Mouse (Mus musculus): Measurements from ENCODE around the gene Map3k1. TPM values are rescaled to one million over a fixed set of nuclear protein-coding genes. Genes with fewer than 3 reads are reported as not detected.

The Map3k1 gene
- polyA plus RNA-seq, 1 experiment, result 5.7 TPM

DNA sequence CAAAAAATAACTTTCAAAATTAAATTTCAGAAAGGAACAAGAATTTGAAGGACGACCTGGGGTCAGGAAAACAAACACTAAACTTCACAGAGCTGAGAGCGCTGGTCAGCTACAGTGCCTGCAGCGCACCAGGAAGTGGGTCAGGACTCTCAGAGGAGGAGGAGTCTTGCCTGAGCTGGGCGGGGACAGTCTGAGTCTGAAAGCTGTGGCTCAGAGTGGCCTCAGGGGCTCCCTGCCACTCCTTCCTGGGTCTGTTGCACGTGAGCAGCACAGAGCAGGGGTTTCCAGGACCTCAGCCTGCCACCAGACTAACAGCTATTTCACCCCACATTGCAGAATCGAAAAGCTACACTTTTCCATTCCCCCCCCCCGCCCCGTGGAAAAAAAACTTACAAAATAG is 11.8 kb downstream of the Map3k1 start:
- Histone ChIP-seq H3K4me3 (replicated peaks) (peak overlapping the region; percentile 90), H3K36me3 (replicated peaks; ENCODE audit: low read length) (no peaks in the 10 kb centered on the region), H3K4me1 (peaks cover 45% of the 10 kb centered on the region), H3K9me3 (no peaks in the 10 kb centered on the region), H3K27me3 (replicated peaks) (peaks cover 17% of the 10 kb centered on the region)
- no peak for TF ChIP-seq GATA1 (IDR thresholded peaks at IDR 0.05; ENCODE audit: borderline replicate concordance, low read length)
- TF ChIP-seq FLI1 (IDR thresholded peaks at IDR 0.05; ENCODE audit: low read length), result no peak

DNA sequence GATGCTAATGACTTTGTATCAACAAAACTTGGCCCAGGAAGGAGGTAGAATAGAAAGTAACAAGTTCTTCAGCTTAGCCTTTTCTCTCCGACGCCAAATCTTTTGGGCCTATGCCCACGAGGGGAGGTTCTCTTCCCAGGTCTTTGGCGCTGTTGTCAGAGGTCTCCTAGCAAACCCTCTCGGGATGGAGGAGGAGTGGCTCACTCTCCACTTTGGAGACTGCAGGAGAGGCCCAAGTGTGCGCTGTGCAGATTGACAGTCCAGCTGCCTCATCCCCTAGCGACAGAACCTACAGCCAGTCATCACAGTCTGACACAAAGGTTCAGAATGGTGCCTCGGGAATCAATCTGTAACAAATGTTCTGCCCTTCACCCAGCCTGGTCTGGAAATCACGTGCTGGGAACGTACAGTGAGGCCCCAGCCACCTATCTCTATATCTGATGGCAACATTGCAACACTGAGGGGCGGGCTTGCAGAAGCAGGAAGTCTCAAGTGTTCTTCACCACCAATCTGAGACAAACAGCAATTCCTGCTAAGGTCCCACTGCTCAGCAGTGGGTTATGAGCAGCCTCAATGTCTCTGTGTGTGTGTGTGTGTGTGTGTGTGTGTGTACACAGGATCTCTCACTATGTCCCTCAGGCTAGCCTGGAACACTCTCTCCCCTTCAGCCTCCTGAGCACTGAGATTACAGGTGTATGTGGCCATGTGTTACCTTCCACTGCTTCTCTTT is 12.4 kb downstream of the Map3k1 start:
- Histone ChIP-seq H3K9me3 (no peaks in the 10 kb centered on the region), H3K36me3 (replicated peaks; ENCODE audit: low read length) (no peaks in the 10 kb centered on the region), H3K4me1 (peaks cover 39% of the 10 kb centered on the region), H3K27me3 (replicated peaks) (peaks cover 11% of the 10 kb centered on the region), H3K4me3 (replicated peaks) (peak overlapping the region; percentile 90)
- no peak for TF ChIP-seq GATA1 (IDR thresholded peaks at IDR 0.05; ENCODE audit: borderline replicate concordance, low read length)
- TF ChIP-seq FLI1 (IDR thresholded peaks at IDR 0.05; ENCODE audit: low read length), result no peak

DNA sequence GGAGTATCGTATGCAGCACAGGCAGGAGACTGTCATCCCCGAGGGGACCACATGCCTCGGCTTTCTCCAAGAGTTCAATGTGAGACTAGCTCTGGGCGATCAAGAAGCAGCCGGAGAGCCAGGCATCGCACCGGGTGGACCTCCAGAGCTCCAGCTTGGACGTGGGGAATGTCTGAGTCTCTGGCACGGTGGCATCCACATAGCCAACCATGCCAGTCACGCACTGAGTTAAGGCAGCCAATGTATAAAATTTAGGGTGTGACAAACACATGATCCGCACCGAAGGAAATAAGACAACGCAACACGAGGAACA is 15.9 kb downstream of the Map3k1 start:
- TF ChIP-seq GATA1 (IDR thresholded peaks at IDR 0.05; ENCODE audit: borderline replicate concordance, low read length) (no peak), FLI1 (IDR thresholded peaks at IDR 0.05; ENCODE audit: low read length) (no peak)
- no peaks in the 10 kb centered on the region for H3K9me3 ChIP-seq
- no peak overlapping the region for H3K4me3 ChIP-seq (replicated peaks)
- no peaks in the 10 kb centered on the region for H3K36me3 ChIP-seq (replicated peaks; ENCODE audit: low read length)
- peaks cover 60% of the 10 kb centered on the region for H3K4me1 ChIP-seq
- H3K27me3 ChIP-seq (replicated peaks), result peaks cover 15% of the 10 kb centered on the region

DNA sequence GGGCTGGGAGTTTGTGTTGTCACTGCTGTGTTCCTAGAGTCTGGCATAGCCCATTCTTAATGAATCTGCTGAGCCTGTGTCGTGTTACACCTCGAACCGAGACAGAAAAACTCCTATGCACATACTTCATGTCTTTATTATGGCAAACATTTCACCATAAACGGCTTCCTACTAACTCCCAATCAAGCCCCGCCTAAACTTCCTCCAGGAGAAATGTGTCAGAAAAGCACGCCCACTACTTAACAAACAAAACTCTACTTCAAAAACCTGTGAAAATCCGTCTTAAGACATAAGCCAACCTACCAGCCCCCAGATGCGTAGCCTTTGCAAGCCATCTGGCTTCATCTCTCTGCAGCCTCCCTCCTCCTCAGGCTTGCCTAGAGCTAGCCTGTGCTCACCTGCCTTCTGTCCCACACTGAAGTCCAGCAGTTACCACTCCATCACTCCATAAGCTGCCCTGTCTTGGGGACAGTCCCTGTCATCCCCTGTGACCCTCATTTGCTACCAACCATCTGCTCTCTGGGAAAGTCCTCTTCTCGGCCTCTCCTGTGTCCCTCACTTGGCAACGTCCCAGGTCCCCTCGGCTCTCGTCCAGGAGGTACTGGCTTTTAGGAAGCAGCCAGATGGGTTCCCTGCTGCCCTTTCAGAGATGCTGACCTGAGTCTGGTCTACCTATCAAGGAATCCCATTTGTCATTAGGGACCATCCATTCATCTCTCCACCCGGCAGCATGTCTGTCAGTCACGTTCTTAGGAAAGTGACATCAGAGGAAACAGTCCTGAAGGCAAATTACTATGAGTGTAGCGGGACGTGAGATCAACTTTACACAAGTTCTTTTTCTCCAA is 16.4 kb downstream of the Map3k1 start:
- TF ChIP-seq GATA1 (IDR thresholded peaks at IDR 0.05; ENCODE audit: borderline replicate concordance, low read length) (no peak), FLI1 (IDR thresholded peaks at IDR 0.05; ENCODE audit: low read length) (no peak)
- Histone ChIP-seq H3K4me1 (peaks cover 56% of the 10 kb centered on the region), H3K36me3 (replicated peaks; ENCODE audit: low read length) (no peaks in the 10 kb centered on the region), H3K4me3 (replicated peaks) (peak overlapping the region; percentile 9), H3K9me3 (no peaks in the 10 kb centered on the region), H3K27me3 (replicated peaks) (peaks cover 15% of the 10 kb centered on the region)

DNA sequence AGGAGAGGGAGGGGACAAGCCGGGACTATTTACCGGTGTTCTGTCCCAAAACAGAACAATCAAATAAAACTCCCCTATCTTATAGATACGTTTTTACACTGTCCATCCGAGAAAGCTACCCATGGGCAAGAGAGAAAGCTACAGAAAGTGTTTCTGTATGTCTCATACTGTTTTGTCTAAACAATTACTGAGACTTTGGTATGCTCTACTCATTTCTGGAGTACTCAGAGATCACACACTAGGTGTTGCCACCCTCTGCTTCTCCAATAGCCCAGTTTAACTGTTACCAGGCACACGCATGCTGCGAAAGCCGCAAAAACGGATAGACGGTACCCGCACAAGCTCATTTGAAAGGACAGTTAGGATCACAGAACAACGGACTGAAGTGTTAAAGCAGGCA is 17.2 kb downstream of the Map3k1 start:
- Histone ChIP-seq H3K4me3 (replicated peaks) (no peak overlapping the region), H3K36me3 (replicated peaks; ENCODE audit: low read length) (no peaks in the 10 kb centered on the region), H3K4me1 (peaks cover 49% of the 10 kb centered on the region), H3K27me3 (replicated peaks) (peaks cover 15% of the 10 kb centered on the region), H3K9me3 (no peaks in the 10 kb centered on the region)
- TF ChIP-seq GATA1 (IDR thresholded peaks at IDR 0.05; ENCODE audit: borderline replicate concordance, low read length) (no peak), FLI1 (IDR thresholded peaks at IDR 0.05; ENCODE audit: low read length) (no peak)

DNA sequence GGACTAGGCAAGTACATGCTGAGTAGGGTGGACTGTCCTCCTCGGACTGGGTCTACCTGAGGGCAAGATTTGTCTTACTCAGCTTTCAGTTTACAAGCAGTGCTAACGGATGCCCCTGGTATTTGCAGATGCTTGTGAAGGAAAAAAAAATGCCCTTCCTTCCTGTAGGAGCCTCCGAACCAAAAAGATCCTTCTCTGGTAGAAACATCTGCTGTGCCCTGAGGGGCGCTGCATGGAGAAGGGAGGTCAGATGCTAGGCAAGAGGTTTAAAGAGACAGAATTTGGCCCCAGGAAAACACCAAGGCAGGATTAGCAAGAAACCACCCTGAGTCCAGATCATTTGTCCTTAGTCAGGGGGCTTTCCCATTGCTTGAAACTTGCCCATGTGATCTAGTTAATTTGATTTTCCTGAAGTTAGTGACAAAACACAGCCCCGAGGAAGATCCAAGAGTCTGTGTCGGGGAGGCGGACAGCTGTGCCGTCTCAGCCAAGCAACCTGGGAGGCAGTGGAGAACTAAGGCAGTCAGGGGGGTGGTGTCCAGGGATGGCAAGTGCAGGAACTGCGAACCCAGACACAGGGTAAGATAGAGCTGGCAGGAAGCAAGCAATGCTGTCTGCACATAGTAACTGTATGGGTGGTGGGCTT is 19.2 kb downstream of the Map3k1 start:
- Histone ChIP-seq H3K27me3 (replicated peaks) (peaks cover 17% of the 10 kb centered on the region), H3K4me3 (replicated peaks) (no peak overlapping the region), H3K9me3 (no peaks in the 10 kb centered on the region), H3K36me3 (replicated peaks; ENCODE audit: low read length) (no peaks in the 10 kb centered on the region), H3K4me1 (peaks cover 40% of the 10 kb centered on the region)
- TF ChIP-seq GATA1 (IDR thresholded peaks at IDR 0.05; ENCODE audit: borderline replicate concordance, low read length), result no peak
- TF ChIP-seq FLI1 (IDR thresholded peaks at IDR 0.05; ENCODE audit: low read length), result no peak

DNA sequence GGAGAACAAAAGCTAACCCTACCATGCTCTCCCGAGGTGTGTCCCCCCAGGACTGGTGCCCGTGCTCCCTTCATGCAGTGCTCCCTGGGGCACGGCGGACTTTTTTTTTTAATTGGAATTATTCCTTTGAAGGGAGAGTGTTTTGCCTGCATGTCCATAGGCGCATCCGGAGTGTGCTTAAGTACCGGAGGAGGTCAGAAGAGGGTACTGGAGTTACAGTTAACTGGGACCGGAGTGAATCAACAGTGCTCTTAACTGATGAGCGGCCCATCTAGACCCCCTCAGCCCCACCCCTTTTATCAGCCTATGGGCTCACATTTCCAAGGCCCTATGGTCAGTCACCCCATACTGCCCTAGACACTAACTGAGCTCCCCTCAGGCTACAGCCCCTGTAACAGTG is 19.9 kb downstream of the Map3k1 start:
- Histone ChIP-seq H3K4me3 (replicated peaks) (peak overlapping the region; percentile 5), H3K4me1 (peaks cover 40% of the 10 kb centered on the region), H3K9me3 (no peaks in the 10 kb centered on the region), H3K36me3 (replicated peaks; ENCODE audit: low read length) (no peaks in the 10 kb centered on the region), H3K27me3 (replicated peaks) (peaks cover 17% of the 10 kb centered on the region)
- TF ChIP-seq GATA1 (IDR thresholded peaks at IDR 0.05; ENCODE audit: borderline replicate concordance, low read length), result no peak
- TF ChIP-seq FLI1 (IDR thresholded peaks at IDR 0.05; ENCODE audit: low read length), result no peak

DNA sequence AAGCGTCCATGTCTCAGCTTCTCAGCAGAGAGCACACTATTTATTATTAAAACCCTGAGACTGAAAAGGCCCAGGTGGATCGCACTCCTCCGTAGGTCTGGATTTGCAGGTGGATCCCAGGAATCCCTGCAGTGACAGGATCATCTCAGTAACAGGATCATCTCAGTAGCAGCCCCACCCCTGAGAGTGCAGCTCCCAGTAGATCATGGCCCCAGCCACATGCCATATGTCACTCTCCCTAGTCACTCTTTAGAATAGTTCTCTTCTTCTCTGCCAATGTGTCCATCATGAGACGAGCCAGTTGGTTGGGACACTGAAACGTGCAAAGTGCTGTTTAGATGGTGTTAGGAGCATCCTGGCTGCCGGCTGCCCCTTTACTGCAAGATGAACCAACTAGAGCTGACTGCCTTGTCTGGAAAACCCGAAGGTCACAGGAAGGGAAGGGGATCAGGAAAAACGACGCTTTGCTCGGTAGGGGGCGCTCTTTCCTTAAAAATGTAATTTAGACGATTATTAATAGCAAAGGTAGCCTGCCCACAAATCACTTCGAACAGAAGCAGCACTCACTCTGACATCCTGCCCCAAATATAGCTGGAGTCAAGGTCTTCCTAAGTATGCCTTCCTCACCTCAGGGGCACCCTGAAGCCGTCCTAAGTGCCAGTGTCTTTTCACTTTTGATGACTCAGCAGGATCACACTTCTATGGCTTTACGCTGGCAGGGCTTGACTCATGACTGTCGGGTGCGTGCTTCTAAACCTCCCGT is 20.8 kb downstream of the Map3k1 start:
- H3K36me3 ChIP-seq (replicated peaks; ENCODE audit: low read length), result peaks cover 2% of the 10 kb centered on the region
- TF ChIP-seq GATA1 (IDR thresholded peaks at IDR 0.05; ENCODE audit: borderline replicate concordance, low read length), result no peak
- H3K4me1 ChIP-seq, result peaks cover 39% of the 10 kb centered on the region
- peaks cover 16% of the 10 kb centered on the region for H3K27me3 ChIP-seq (replicated peaks)
- peak overlapping the region; percentile 76 for H3K4me3 ChIP-seq (replicated peaks)
- H3K9me3 ChIP-seq, result no peaks in the 10 kb centered on the region

DNA sequence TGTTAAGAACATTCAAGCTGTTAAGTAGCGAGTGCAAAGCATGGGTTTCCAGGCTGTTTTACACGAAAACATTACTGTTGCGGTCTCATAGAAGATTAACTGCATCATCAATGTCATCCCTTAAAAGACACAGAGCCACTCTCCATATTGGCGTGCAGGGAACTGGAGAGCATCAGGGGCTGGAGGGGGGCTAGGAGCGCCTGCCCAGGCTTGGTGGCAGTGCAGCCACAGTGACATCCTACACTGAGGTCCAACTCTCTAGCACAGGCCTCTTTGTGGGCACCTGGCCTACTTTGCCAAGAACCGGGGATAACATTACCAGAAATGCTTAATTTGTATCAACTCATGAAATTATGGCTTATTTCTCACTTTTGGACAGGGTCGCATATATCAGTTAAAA is 22.2 kb downstream of the Map3k1 start:
- peaks cover 2% of the 10 kb centered on the region for H3K36me3 ChIP-seq (replicated peaks; ENCODE audit: low read length)

More for the DNA sequence above, 22.2 kb downstream of the Map3k1 start:
- TF ChIP-seq FLI1 (IDR thresholded peaks at IDR 0.05; ENCODE audit: low read length), result no peak
- peaks cover 12% of the 10 kb centered on the region for H3K27me3 ChIP-seq (replicated peaks)
- no peak overlapping the region for H3K4me3 ChIP-seq (replicated peaks)
- peaks cover 33% of the 10 kb centered on the region for H3K4me1 ChIP-seq
- no peaks in the 10 kb centered on the region for H3K9me3 ChIP-seq
